Mouse (Mus musculus) megakaryocyte, adult 5-6 weeks (primary cell): ENCODE measurements around the gene Dennd5b. TPM values are rescaled to one million over a fixed set of nuclear protein-coding genes. Genes with fewer than 3 reads are reported as not detected.
"Not testable (repeated sequence)": the region's sequence is repeated elsewhere in the genome, so short reads cannot be mapped to it uniquely, and the experiment has no call there.

Source experiments
- ATAC-seq: 2 replicates; pipeline ENCODE4 v1.8.0; 2016; ENCODE audit warnings: mild to moderate bottlenecking, inconsistent platforms; ENCODE audit not compliant: poor library complexity, severe bottlenecking
- total RNA-seq, 2 experiments: library from RNA; stranded (forward) in 1 of 2; stranded (reverse) in 1 of 2; fragments of 153-499, 151-499 nt in 1 of 2; fragments of 221-1000, 200-1000 nt in 1 of 2; gene quantifications; 2 replicates each; pipeline versions ENCODE4 v1.2.3 to v1.2.4; 2015 to 2017

The Dennd5b gene
- total RNA-seq, 2 experiments from 2014 or later: 0.51 to 0.83 TPM

GRCm38 (mm10) chr6:149032198-149032597 is 69.3 kb downstream of the Dennd5b start:
- ATAC-seq: no peak

GRCm38 (mm10) chr6:149031377-149031776 is 70.1 kb downstream of the Dennd5b start:
- ATAC-seq: peak; percentile 29

DNA sequence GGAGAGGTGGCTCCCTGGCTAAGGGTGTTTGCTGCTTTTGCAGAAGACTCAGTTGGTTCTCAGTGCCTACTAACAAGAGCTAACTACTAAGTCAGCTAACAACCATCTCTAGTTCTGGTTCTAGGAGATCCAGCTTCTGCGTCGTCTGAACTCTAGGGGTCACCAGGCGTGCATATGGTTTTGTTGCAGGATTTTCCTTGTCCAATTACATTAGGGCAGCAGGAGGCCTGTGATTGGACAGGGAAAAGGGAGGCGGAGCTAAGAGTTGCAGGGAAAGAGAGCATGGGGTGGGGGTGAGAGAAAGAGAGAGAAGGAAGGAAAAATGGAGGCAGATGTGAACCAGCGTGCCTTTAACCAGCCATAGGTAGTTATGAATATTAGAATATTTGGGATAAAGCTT is 83.0 kb downstream of the Dennd5b start:
- no peak for ATAC-seq

GRCm38 (mm10) chr6:149010766-149011301 is 90.6 kb downstream of the Dennd5b start:
- ATAC-seq: peak; percentile 64

GRCm38 (mm10) chr6:149005009-149005408 is 96.5 kb downstream of the Dennd5b start:
- no peak for ATAC-seq

- peak; percentile 56 for ATAC-seq
These were observed 107.0 kb downstream of the Dennd5b start for GRCm38 (mm10) chr6:148994327-148994999.

- peak; percentile 55 for ATAC-seq
These were observed 108.1 kb downstream of the Dennd5b start for GRCm38 (mm10) chr6:148993117-148994077.

DNA sequence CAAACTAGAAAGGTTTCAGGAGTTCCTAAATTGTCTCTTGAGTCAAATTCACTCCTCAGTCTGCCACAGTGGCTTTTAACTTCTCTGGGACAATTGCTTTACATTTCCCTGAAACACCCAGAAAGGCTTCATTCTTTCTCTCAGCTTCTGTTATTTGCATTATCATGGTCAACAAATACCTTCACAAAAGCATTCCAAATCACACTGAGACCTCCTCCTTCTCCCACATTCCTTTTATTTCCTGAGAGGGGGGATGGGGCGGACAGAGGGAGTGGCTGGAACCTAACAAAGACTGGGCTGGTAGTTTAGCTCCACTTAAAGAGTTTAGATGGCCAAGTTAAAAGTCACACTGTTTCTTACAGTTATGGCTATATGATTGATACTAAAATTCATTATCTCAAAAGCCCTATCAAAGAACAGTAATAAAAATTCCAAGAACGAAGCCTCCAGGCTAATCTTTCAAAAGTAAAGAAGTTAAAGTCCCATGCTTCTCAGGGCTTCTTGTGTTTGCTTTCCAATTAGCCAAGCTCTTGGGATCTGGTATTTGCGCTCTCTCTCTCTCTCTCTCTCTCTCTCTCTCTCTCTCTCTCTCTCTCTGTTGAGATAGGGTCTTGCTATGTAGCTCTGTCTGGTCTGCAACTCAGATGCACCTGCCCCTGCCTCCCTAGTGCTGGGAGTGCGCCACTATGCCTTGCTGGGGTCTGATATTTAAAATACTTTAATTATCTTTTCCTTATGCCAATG is 108.9 kb downstream of the Dennd5b start:
- ATAC-seq: no peak

DNA sequence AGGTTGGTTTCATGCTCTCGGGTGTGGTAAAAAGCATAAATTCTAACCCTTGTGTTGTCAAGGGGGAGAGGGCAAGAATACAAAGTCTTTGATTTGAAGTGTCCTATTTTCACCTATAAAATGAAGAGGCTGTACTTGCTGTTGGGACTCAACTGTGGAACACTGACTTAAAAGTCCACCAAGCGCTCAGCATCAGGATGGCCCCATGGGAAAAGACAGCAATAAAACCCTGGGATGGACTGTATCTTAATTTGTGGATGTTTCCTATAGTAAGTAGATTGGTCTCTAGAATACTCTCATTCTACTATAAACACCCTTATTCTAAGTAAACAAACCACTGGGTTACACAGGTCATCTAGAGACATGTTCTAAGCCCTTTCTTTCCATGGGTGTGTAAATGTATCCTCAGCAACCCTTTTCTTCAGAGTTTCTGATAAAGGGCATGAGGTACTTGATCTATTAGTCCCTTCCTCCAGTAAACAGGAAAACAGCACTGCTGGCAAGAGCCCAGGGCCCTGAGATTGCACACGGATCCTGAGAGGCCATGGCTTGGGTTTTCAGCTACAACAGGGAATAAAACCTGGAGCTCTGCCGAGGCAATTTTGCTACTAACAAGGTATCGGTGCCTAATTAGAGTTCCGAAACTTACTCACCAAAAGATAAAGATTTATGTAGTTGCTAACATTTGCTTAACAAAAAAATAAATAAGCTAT is 109.7 kb downstream of the Dennd5b start:
- no peak for ATAC-seq

GRCm38 (mm10) chr6:148989792-148990491 is 111.5 kb downstream of the Dennd5b start:
- not testable (repeated sequence) for ATAC-seq

DNA sequence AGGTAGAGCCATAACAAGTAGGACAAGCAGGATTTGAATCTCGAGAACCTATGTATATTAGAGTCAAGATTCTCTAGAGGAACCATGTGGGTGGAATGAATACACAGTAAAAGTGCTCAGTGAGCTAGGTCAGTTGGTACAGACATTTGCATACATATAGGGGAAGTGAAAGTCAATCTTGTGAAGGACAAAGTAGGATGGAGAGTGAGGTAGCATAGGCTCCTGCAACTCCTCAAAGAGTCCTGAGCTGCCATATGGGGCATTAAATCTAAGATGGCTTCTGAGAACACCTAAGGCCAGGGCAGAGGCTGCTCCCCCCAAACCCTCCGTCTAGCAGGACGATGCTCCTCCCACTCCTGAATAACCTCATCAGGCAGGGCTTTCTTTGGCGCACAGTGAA is 115.5 kb downstream of the Dennd5b start:
- ATAC-seq: peak; percentile 94

DNA sequence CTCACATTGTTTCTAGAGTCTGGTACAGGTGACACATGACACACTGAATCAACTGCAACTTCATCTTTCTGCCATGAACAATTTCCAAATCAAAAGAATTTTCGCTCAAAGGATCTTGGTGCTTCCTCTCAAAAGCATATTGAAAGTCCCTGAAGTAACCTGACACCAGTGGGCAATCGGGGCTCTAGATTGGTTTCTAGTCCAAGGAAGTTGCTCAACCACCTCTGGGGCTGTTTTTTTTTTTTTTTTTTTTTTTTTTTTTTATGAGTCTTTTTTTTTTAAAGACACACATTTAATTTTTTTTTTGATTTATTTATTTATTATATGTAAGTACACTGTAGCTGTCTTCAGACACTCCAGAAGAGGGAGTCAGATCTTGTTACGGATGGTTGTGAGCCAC is 121.0 kb downstream of the Dennd5b start:
- ATAC-seq: peak; percentile 51; the same call in 1 of the 2 replicates

GRCm38 (mm10) chr6:148975096-148975495 is 126.4 kb downstream of the Dennd5b start:
- ATAC-seq: no peak

DNA sequence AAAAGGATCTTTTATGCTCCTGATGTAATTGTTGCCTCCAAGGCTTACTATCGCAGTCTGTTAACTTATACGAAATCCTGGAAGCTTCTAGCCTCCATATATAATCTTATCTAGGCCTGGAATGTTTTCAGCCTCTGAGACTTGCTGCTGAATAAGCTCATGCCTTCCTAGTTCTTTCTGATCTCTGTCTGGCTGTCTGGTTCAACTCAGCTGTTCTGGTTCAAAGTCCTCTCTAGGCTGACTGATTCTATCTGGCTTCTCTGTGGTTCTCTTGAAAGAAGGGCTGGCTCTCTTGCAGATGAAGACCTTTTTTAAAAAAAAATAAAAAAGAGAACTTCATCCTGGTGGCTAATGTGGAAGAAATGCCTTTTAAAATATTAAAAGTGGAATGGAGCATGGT is 128.6 kb downstream of the Dennd5b start:
- no peak for ATAC-seq

- no peak for ATAC-seq
These were observed 129.2 kb downstream of the Dennd5b start for GRCm38 (mm10) chr6:148972059-148972848.

GRCm38 (mm10) chr6:148971385-148971940 is 130.0 kb downstream of the Dennd5b start:
- peak; percentile 75 for ATAC-seq

DNA sequence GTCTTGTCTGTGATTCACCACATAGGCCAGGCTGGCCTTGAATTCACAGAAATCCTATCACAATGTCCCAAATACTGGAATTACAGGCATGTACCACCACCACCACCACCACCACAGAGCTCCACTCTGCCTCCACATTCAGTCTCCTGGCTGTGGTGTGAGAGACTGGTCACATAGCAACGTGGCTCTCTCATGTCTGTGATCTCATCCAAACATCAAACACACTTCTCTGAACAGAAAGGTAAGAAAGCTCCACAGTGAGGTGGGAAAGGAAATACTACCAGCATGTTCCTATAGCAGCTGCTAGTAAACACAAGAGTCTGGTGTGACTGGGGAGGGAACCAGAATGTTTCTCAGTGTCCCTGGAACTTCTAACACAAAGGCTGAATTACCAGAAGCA is 140.2 kb downstream of the Dennd5b start:
- ATAC-seq: no peak

GRCm38 (mm10) chr6:148959540-148960238 is 141.8 kb downstream of the Dennd5b start:
- ATAC-seq: no peak
